Mouse (Mus musculus): ENCODE data around the gene Iqch. TPM values are rescaled to one million over a fixed set of nuclear protein-coding genes. Genes with fewer than 3 reads are reported as not detected.
A peak's percentile ranks its signal among the peaks of the same experiment; 100 is the strongest.
"Not testable (repeated sequence)": the region's sequence is repeated elsewhere in the genome, so short reads cannot be mapped to it uniquely, and the experiment has no call there.

Iqch gene
- polyA plus RNA-seq, 1 experiment from 2014 or later: 0.34 TPM

GRCm38 (mm10) chr9:63550701-63551100 is 51.6 kb downstream of the Iqch start:
- not testable (repeated sequence) for H3K4me2 ChIP-seq; H3K9ac ChIP-seq; H3K4me3 ChIP-seq; ATAC-seq (ENCODE audit: low FRiP score); H3K4me1 ChIP-seq (replicated peaks); H3K27me3 ChIP-seq; H3K36me3 ChIP-seq; H3K27ac ChIP-seq; H3K9me3 ChIP-seq
- 91% methylated on average over 6 of the region's 6 CpGs for WGBS

GRCm38 (mm10) chr9:63548966-63549365 is 53.3 kb downstream of the Iqch start:
- Histone ChIP-seq H3K36me3 (no peaks in the 10 kb centered on the region), H3K4me2 (no peak overlapping the region), H3K4me1 (replicated peaks) (no peaks in the 10 kb centered on the region), H3K9me3 (no peaks in the 10 kb centered on the region), H3K27me3 (no peaks in the 10 kb centered on the region), H3K9ac (no peak overlapping the region), H3K4me3 (no peak overlapping the region), H3K27ac (no peak overlapping the region)
- 89% methylated on average over 5 of the region's 5 CpGs for WGBS
- no peak for ATAC-seq (ENCODE audit: low FRiP score)

- Histone ChIP-seq H3K36me3 (no peaks in the 10 kb centered on the region), H3K27ac (no peak overlapping the region), H3K4me1 (replicated peaks) (no peaks in the 10 kb centered on the region), H3K9ac (no peak overlapping the region), H3K4me2 (no peak overlapping the region), H3K4me3 (no peak overlapping the region), H3K9me3 (no peaks in the 10 kb centered on the region), H3K27me3 (peaks cover 5% of the 10 kb centered on the region; the same call in 1 of the 2 replicates)
- no peak for ATAC-seq (ENCODE audit: low FRiP score)
- 63% methylated on average over 7 of the region's 7 CpGs for WGBS
These were observed 60.4 kb downstream of the Iqch start for GRCm38 (mm10) chr9:63541926-63542325.

GRCm38 (mm10) chr9:63541301-63541700 is 61.0 kb downstream of the Iqch start:
- Histone ChIP-seq H3K4me1 (replicated peaks) (no peaks in the 10 kb centered on the region), H3K27me3 (peaks cover 5% of the 10 kb centered on the region; the same call in 1 of the 2 replicates), H3K4me2 (no peak overlapping the region), H3K4me3 (no peak overlapping the region), H3K9ac (no peak overlapping the region), H3K36me3 (no peaks in the 10 kb centered on the region), H3K27ac (no peak overlapping the region), H3K9me3 (no peaks in the 10 kb centered on the region)
- ATAC-seq (ENCODE audit: low FRiP score): no peak
- 82% methylated on average over 7 of the region's 7 CpGs for WGBS

GRCm38 (mm10) chr9:63537489-63537888 is 64.8 kb downstream of the Iqch start:
- WGBS: 90% methylated on average over 4 of the region's 4 CpGs
- ATAC-seq (ENCODE audit: low FRiP score): no peak

GRCm38 (mm10) chr9:63535042-63535441 is 67.3 kb downstream of the Iqch start:
- WGBS: 19% methylated on average over 6 of the region's 6 CpGs
- Histone ChIP-seq H3K9me3 (no peaks in the 10 kb centered on the region), H3K4me2 (no peak overlapping the region), H3K4me1 (replicated peaks) (peaks cover 32% of the 10 kb centered on the region), H3K27me3 (peaks cover 8% of the 10 kb centered on the region), H3K36me3 (no peaks in the 10 kb centered on the region), H3K27ac (peak overlapping the region; percentile 67; the same call in 1 of the 2 replicates), H3K9ac (no peak overlapping the region), H3K4me3 (no peak overlapping the region)
- peak; percentile 73; the same call in 1 of the 2 replicates for ATAC-seq (ENCODE audit: low FRiP score)

More at GRCm38 (mm10) chr9:63537489-63537888, 64.8 kb downstream of the Iqch start:
- Histone ChIP-seq H3K4me1 (replicated peaks) (peaks cover 32% of the 10 kb centered on the region), H3K27me3 (peaks cover 5% of the 10 kb centered on the region; the same call in 1 of the 2 replicates), H3K4me2 (no peak overlapping the region), H3K36me3 (no peaks in the 10 kb centered on the region), H3K4me3 (no peak overlapping the region), H3K27ac (no peak overlapping the region), H3K9me3 (no peaks in the 10 kb centered on the region), H3K9ac (no peak overlapping the region)

GRCm38 (mm10) chr9:63534371-63534780 is 67.9 kb downstream of the Iqch start:
- Histone ChIP-seq H3K4me2 (no peak overlapping the region), H3K27ac (peak overlapping the region; percentile 67), H3K4me3 (no peak overlapping the region), H3K9me3 (no peaks in the 10 kb centered on the region), H3K36me3 (no peaks in the 10 kb centered on the region), H3K27me3 (peaks cover 14% of the 10 kb centered on the region), H3K4me1 (replicated peaks) (peaks cover 32% of the 10 kb centered on the region), H3K9ac (no peak overlapping the region)
- 5% methylated on average over 7 of the region's 7 CpGs for WGBS
- no peak for ATAC-seq (ENCODE audit: low FRiP score)

GRCm38 (mm10) chr9:63532966-63533711 is 69.2 kb downstream of the Iqch start:
- no peak for ATAC-seq (ENCODE audit: low FRiP score)
- H3K4me3 ChIP-seq: no peak overlapping the region
- H3K9me3 ChIP-seq: no peaks in the 10 kb centered on the region
- peaks cover 32% of the 10 kb centered on the region for H3K4me1 ChIP-seq (replicated peaks)
- 59% methylated on average over 9 of the region's 9 CpGs for WGBS
- no peak overlapping the region for H3K9ac ChIP-seq
- no peak overlapping the region for H3K4me2 ChIP-seq
- 0 out of 2 replicates have a peak overlapping the region, but pooled peaks have one; percentile 12 for H3K27ac ChIP-seq
- H3K27me3 ChIP-seq: peaks cover 15% of the 10 kb centered on the region; the same call in 1 of the 2 replicates
- H3K36me3 ChIP-seq: no peaks in the 10 kb centered on the region

- Histone ChIP-seq H3K36me3 (no peaks in the 10 kb centered on the region), H3K27me3 (peaks cover 7% of the 10 kb centered on the region), H3K9ac (no peak overlapping the region), H3K9me3 (no peaks in the 10 kb centered on the region), H3K27ac (0 out of 2 replicates have a peak overlapping the region, but pooled peaks have one; percentile 12), H3K4me2 (no peak overlapping the region), H3K4me3 (no peak overlapping the region), H3K4me1 (replicated peaks) (peaks cover 16% of the 10 kb centered on the region)
- no peak for ATAC-seq (ENCODE audit: low FRiP score)
- WGBS: 53% methylated on average over 2 of the region's 2 CpGs
These were observed 78.4 kb downstream of the Iqch start for GRCm38 (mm10) chr9:63523937-63524253.

- WGBS: 60% methylated on average over 14 of the region's 14 CpGs
- H3K27me3 ChIP-seq: peaks cover 7% of the 10 kb centered on the region
- H3K36me3 ChIP-seq: no peaks in the 10 kb centered on the region
- no peak overlapping the region for H3K4me3 ChIP-seq
- H3K9ac ChIP-seq: no peak overlapping the region
- H3K9me3 ChIP-seq: no peaks in the 10 kb centered on the region
- peaks cover 16% of the 10 kb centered on the region for H3K4me1 ChIP-seq (replicated peaks)
- H3K27ac ChIP-seq: 0 out of 2 replicates have a peak overlapping the region, but pooled peaks have one; percentile 12
- no peak overlapping the region for H3K4me2 ChIP-seq
- peak; percentile 66; the same call in 1 of the 2 replicates for ATAC-seq (ENCODE audit: low FRiP score)
These were observed 78.9 kb downstream of the Iqch start for GRCm38 (mm10) chr9:63523251-63523936.

GRCm38 (mm10) chr9:63512851-63513250 is 89.4 kb downstream of the Iqch start:
- Histone ChIP-seq H3K36me3 (no peaks in the 10 kb centered on the region), H3K9me3 (no peaks in the 10 kb centered on the region), H3K27ac (no peak overlapping the region), H3K9ac (no peak overlapping the region), H3K4me1 (replicated peaks) (no peaks in the 10 kb centered on the region), H3K27me3 (peaks cover 4% of the 10 kb centered on the region; the same call in 1 of the 2 replicates), H3K4me3 (no peak overlapping the region), H3K4me2 (no peak overlapping the region)
- WGBS: 76% methylated on average over 5 of the region's 5 CpGs
- ATAC-seq (ENCODE audit: low FRiP score): no peak

GRCm38 (mm10) chr9:63511034-63511433 is 91.3 kb downstream of the Iqch start:
- H3K4me3 ChIP-seq: no peak overlapping the region
- no peak overlapping the region for H3K9ac ChIP-seq
- no peak overlapping the region for H3K27ac ChIP-seq
- no peaks in the 10 kb centered on the region for H3K9me3 ChIP-seq
- H3K4me1 ChIP-seq (replicated peaks): no peaks in the 10 kb centered on the region
- H3K27me3 ChIP-seq: peaks cover 8% of the 10 kb centered on the region
- H3K4me2 ChIP-seq: no peak overlapping the region
- WGBS: 75% methylated on average over 4 of the region's 4 CpGs
- ATAC-seq (ENCODE audit: low FRiP score): no peak
- H3K36me3 ChIP-seq: no peaks in the 10 kb centered on the region
